Mouse (Mus musculus): Measurements from ENCODE around the gene Smpdl3b. TPM values are rescaled to one million over a fixed set of nuclear protein-coding genes. Genes with fewer than 3 reads are reported as not detected.
A peak's percentile ranks its signal among the peaks of the same experiment; 100 is the strongest.

Smpdl3b gene
- total and polyA plus RNA-seq, 3 experiments = 0.28 to 0.69 TPM; not detected in 1

DNA sequence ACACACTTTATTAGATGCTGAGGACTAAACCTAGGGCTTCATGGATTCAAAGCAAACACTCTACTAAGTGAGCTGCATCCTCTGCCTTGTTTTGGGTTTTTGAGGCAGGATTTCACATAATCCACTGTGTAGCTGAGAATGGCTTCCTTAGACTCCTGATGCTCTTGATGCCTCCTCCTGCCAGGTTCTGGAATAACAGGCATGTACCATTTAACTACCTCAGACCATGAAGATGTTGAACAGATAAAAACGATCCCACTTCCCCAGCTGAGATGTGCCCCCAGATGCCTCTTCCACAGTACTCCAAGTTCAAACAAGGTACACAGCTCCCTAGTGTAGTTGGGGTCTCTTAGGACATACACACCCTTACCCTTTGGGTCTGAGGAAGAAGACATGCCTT, 40.4 kb upstream of the Smpdl3b start:
- Histone ChIP-seq H3K27me3 (ENCODE audit: control insufficient read depth in 1 of 2, insufficient read depth in 2 of 2, low read length in 2 of 2) (no peaks in the 10 kb centered on the region), H3K36me3 (ENCODE audit: control insufficient read depth in 1 of 2, insufficient read depth in 2 of 2, low read length in 2 of 2) (peaks cover 0 to 12% of the 10 kb centered on the region in 2 experiments; a peak in 2 of 4 replicates), H3K9me3 (replicated peaks; ENCODE audit: insufficient read depth, low read length) (no peaks in the 10 kb centered on the region), H3K9ac (ENCODE audit: control insufficient read depth, low read depth, low read length, poor library complexity, severe bottlenecking) (peak overlapping the region; percentile 47; the same call in 1 of the 2 replicates), H3K4me3 (ENCODE audit: control insufficient read depth in 1 of 2, insufficient read depth in 1 of 2, low read depth in 2 of 2, low read length in 2 of 2) (peak overlapping the region; percentile 44 to 48), H3K79me2 (ENCODE audit: control insufficient read depth, insufficient read depth, low read length, poor library complexity) (no peaks in the 10 kb centered on the region; the same call in 1 of the 2 replicates), H3K27ac (ENCODE audit: control insufficient read depth, low read depth, low read length) (peak overlapping the region; percentile 55; the same call in 1 of the 2 replicates), H3K4me1 (ENCODE audit: control insufficient read depth in 1 of 2, insufficient read depth in 2 of 2, low read length in 2 of 2) (peaks cover 10 to 43% of the 10 kb centered on the region in 2 experiments; a peak in 3 of 4 replicates)
- DNase-seq (ENCODE audit: low read depth, low spot score) = peak; percentile 53
- TF ChIP-seq CHD1 (IDR thresholded peaks at IDR 0.05; ENCODE audit: low read depth, low read length) (no peak), CTCF (IDR thresholded peaks at IDR 0.05 in 2 of 3, conservative IDR thresholded peaks at IDR 0.05 in 1 of 3; ENCODE audit: control insufficient read depth in 1 of 3, insufficient read depth in 1 of 3, low read depth in 2 of 3, low read length in 3 of 3, poor library complexity in 1 of 3, severe bottlenecking in 1 of 3) (peak in 1 of 3 experiments; percentile 9; a peak in 1 of 6 replicates)

DNA sequence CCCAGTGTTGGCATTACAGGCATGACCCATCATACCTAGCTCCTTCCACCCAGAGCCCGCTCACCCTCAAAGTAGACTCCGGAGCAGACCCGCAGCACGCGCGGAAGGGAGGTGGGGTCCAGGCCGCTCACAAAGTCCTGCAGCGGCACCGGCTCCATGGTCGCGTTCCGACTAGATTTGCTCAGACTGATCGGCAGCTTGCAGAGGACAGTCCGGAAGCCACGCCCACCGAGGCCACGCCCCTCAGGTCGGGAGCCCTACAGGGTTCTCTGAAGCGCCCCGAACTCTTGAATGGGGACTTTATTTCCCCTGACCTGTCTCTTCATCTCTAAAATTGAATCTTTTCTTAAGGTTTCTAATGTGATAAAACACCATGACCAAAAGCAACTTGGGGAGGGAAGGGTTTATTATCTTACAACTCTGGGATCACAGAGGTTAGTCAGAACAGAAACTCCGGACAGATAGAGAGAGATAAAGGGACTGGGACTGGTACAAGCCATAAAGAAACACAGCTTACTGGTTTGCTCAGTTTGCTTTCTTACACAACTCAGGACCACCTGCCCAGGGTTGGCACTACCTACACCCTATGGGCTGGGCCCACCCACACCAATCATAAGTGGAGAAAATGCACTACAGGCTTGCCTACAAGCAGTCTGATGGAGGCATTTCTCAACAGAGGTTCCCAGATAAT, 39.3 kb upstream of the Smpdl3b start, which contains the start of gene Themis2:
Themis2 (minus strand) TSS at position 192 of the 691 bp plus-strand sequence.
- Histone ChIP-seq H3K9me3 (replicated peaks; ENCODE audit: insufficient read depth, low read length) (no peaks in the 10 kb centered on the region), H3K36me3 (ENCODE audit: control insufficient read depth in 1 of 2, insufficient read depth in 2 of 2, low read length in 2 of 2) (peaks cover 0 to 9% of the 10 kb centered on the region in 2 experiments; a peak in 2 of 4 replicates), H3K27ac (ENCODE audit: control insufficient read depth, low read depth, low read length) (0 out of 2 replicates have a peak within 1 kb of the TSS, but pooled peaks have one; percentile 4), H3K4me1 (ENCODE audit: control insufficient read depth in 1 of 2, insufficient read depth in 2 of 2, low read length in 2 of 2) (peaks cover 8 to 41% of the 10 kb centered on the region in 2 experiments; a peak in 3 of 4 replicates), H3K9ac (ENCODE audit: control insufficient read depth, low read depth, low read length, poor library complexity, severe bottlenecking) (peak within 1 kb of the TSS; percentile 48), H3K4me3 (ENCODE audit: control insufficient read depth in 1 of 2, insufficient read depth in 1 of 2, low read depth in 2 of 2, low read length in 2 of 2) (peak within 1 kb of the TSS; percentile 65 to 91), H3K27me3 (ENCODE audit: control insufficient read depth in 1 of 2, insufficient read depth in 2 of 2, low read length in 2 of 2) (no peaks in the 10 kb centered on the region), H3K79me2 (ENCODE audit: control insufficient read depth, insufficient read depth, low read length, poor library complexity) (no peaks in the 10 kb centered on the region)
- DNase-seq (ENCODE audit: low read depth, low spot score) = peak; percentile 89
- TF ChIP-seq ETS1 (IDR thresholded peaks at IDR 0.05; ENCODE audit: low read depth, low read length) = no peak
- 0 out of 2 replicates have a peak, but pooled peaks have one; percentile 20 for TF ChIP-seq GATA1 (IDR thresholded peaks at IDR 0.05; ENCODE audit: low read depth, low read length)
- no peak for TF ChIP-seq ZKSCAN1 (IDR thresholded peaks at IDR 0.05; ENCODE audit: low read depth, low read length)
- peak in 1 of 2 experiments; percentile 53; a peak in 1 of 4 replicates for TF ChIP-seq POLR2A (IDR thresholded peaks at IDR 0.05; ENCODE audit: control insufficient read depth in 1 of 2, insufficient read depth in 1 of 2, low read depth in 1 of 2, low read length in 2 of 2, poor library complexity in 1 of 2)
- TF ChIP-seq NELFE (IDR thresholded peaks at IDR 0.05; ENCODE audit: low read depth, low read length) = peak; percentile 34; the same call in 1 of the 2 replicates
- TF ChIP-seq MEF2A (IDR thresholded peaks at IDR 0.05; ENCODE audit: extremely low read depth, insufficient replicate concordance, low read depth, low read length, poor library complexity, severe bottlenecking) = no peak
- 0 out of 2 replicates have a peak, but pooled peaks have one; percentile 40 for TF ChIP-seq ELF1 (IDR thresholded peaks at IDR 0.05; ENCODE audit: low read depth, low read length)
- peak in 1 of 2 experiments; percentile 7; a peak in 1 of 4 replicates for TF ChIP-seq EP300 (IDR thresholded peaks at IDR 0.05; ENCODE audit: low read depth in 1 of 2, low read length in 2 of 2)
- 0 out of 2 replicates have a peak, but pooled peaks have one; percentile 29 for TF ChIP-seq TBP (IDR thresholded peaks at IDR 0.05; ENCODE audit: low read depth, low read length)

DNA sequence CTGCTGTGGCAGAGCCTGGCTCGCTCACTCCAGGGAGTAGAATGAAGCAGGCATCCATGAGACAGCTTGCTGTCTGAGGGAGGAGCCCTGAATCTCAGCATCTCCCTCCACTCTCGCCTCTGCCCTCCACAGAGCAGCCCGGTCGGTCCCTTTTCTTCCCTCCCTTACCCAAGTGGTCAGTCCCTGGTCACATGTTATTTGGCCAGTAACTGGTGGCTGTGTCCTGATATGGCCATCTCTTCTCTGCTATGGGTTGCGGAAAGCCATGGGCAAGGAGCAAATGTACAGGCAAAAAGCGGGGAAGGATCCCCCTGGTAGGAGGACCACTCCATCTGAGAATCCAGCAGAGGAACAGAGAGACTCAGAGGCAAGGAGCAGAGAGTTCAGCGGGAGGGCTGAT, 38.1 kb upstream of the Smpdl3b start:
- Histone ChIP-seq H3K27me3 (ENCODE audit: control insufficient read depth in 1 of 2, insufficient read depth in 2 of 2, low read length in 2 of 2) (no peaks in the 10 kb centered on the region), H3K4me3 (ENCODE audit: control insufficient read depth in 1 of 2, insufficient read depth in 1 of 2, low read depth in 2 of 2, low read length in 2 of 2) (peak overlapping the region; percentile 65 to 91), H3K4me1 (ENCODE audit: control insufficient read depth in 1 of 2, insufficient read depth in 2 of 2, low read length in 2 of 2) (peaks cover 5 to 33% of the 10 kb centered on the region in 2 experiments; a peak in 3 of 4 replicates), H3K27ac (ENCODE audit: control insufficient read depth, low read depth, low read length) (no peak overlapping the region), H3K9me3 (replicated peaks; ENCODE audit: insufficient read depth, low read length) (no peaks in the 10 kb centered on the region), H3K36me3 (ENCODE audit: control insufficient read depth in 1 of 2, insufficient read depth in 2 of 2, low read length in 2 of 2) (peaks cover 0 to 7% of the 10 kb centered on the region in 2 experiments; a peak in 1 of 4 replicates), H3K79me2 (ENCODE audit: control insufficient read depth, insufficient read depth, low read length, poor library complexity) (no peaks in the 10 kb centered on the region), H3K9ac (ENCODE audit: control insufficient read depth, low read depth, low read length, poor library complexity, severe bottlenecking) (peak overlapping the region; percentile 48)
- DNase-seq (ENCODE audit: low read depth, low spot score) = peak; percentile 40
- TF ChIP-seq MAX (IDR thresholded peaks at IDR 0.05; ENCODE audit: low read length) = no peak
- no peak for TF ChIP-seq CTCF (IDR thresholded peaks at IDR 0.05 in 2 of 3, conservative IDR thresholded peaks at IDR 0.05 in 1 of 3; ENCODE audit: control insufficient read depth in 1 of 3, insufficient read depth in 1 of 3, low read depth in 2 of 3, low read length in 3 of 3, poor library complexity in 1 of 3, severe bottlenecking in 1 of 3)
- TF ChIP-seq MXI1 (IDR thresholded peaks at IDR 0.05; ENCODE audit: low read depth, low read length) = no peak
- no peak for TF ChIP-seq MYB (IDR thresholded peaks at IDR 0.05; ENCODE audit: low read depth, low read length)
- no peak for TF ChIP-seq MEF2A (IDR thresholded peaks at IDR 0.05; ENCODE audit: extremely low read depth, insufficient replicate concordance, low read depth, low read length, poor library complexity, severe bottlenecking)
- no peak for TF ChIP-seq TAL1 (IDR thresholded peaks at IDR 0.05; ENCODE audit: low read length)
- no peak for TF ChIP-seq UBTF (IDR thresholded peaks at IDR 0.05; ENCODE audit: borderline replicate concordance, insufficient read depth, low read depth, low read length)

All from MEL (cell line).